Mouse (Mus musculus) thymus, postnatal 10 days (tissue): ENCODE data around the gene Ltn1.

Source experiments
- DNase-seq, 2 experiments: peaks; one replicate each; pipeline ENCODE4 v3.0.0; 2021; ENCODE audit warnings: low spot score in 2 of 2

Ltn1 gene

GRCm38 (mm10) chr16:87393813-87394548, 38.4 kb downstream of the Ltn1 start:
- DNase-seq: peak in 1 of 2 experiments; percentile 32

- DNase-seq: no peak
Measured at GRCm38 (mm10) chr16:87387444-87387977, 44.9 kb downstream of the Ltn1 start.

GRCm38 (mm10) chr16:87384366-87384765, 48.0 kb downstream of the Ltn1 start:
- DNase-seq: no peak

- DNase-seq: no peak
Measured at GRCm38 (mm10) chr16:87382996-87383395, 49.4 kb downstream of the Ltn1 start.

DNA sequence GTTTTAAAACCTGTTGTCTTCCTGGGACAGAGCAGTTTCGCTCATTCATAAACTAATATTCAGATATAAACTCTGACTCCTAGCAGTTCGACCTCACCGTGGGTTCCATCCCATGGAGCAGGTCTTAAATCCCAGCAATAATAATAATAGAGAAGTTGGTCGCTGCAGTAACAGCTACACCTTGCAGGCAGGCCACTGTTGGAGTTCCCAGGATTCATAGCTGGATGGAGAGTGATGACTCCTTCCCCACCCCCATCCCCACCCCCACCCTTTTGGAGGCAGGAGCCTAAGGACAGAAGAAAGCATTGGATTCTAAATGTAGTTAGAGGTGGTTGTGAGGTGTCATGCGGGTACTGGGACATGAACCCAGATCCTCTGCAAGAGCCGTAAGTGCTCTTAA, 66.0 kb downstream of the Ltn1 start:
- DNase-seq: no peak

- no peak for DNase-seq
Measured at GRCm38 (mm10) chr16:87366035-87366434, 66.4 kb downstream of the Ltn1 start.

- DNase-seq: no peak
Measured at GRCm38 (mm10) chr16:87364231-87364630, 68.2 kb downstream of the Ltn1 start.

GRCm38 (mm10) chr16:87360096-87360495, 72.3 kb downstream of the Ltn1 start:
- DNase-seq: no peak

DNA sequence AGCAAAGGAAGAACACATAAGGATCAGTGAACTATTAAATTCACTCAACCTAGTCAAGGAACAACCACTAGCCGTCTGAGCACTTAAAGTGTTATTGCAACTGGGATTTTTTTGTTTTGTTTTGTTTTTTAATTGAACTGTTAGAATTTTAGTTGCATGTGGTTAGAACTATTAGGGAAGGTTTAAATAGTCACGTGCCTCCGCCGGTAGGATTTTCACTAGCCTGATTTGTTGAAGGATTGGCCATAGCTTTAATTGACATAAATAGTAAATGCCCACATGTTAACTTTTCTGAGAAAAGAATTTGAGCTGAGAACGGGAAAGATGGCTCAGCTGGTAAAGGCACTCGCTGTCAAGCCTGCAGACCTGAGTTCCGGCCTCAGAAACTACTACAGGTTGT, 77.7 kb downstream of the Ltn1 start:
- no peak for DNase-seq

GRCm38 (mm10) chr16:87354075-87354583, 78.3 kb downstream of the Ltn1 start, which contains the start of gene N6amt1:
Gene N6amt1 (plus strand): TSS chr16:87354185.
- DNase-seq: peak; percentile 91 to 93

- DNase-seq: no peak
Measured at GRCm38 (mm10) chr16:87353605-87354004, 78.8 kb downstream of the Ltn1 start.

GRCm38 (mm10) chr16:87351386-87352105, 80.9 kb downstream of the Ltn1 start:
- no peak for DNase-seq

DNA sequence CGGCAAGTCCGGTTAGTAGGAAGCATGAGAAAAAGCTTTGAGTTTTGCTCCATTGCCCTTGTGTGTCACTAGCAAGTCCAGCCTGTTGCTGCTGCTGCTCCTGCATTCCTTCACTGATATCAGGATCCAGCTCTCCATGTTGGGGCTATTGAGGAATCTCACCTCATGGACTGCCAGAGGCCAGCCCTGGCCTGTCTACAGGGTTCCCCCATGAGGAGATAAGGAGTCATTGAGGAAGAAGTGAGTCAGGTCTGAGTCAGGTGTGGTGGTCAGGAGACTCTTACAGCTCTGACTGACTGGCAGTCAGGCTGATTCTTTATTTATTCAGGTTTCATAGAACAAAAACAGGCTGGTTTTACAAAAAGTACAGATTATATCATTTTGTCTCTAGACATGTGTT, 84.3 kb downstream of the Ltn1 start:
- DNase-seq: no peak

DNA sequence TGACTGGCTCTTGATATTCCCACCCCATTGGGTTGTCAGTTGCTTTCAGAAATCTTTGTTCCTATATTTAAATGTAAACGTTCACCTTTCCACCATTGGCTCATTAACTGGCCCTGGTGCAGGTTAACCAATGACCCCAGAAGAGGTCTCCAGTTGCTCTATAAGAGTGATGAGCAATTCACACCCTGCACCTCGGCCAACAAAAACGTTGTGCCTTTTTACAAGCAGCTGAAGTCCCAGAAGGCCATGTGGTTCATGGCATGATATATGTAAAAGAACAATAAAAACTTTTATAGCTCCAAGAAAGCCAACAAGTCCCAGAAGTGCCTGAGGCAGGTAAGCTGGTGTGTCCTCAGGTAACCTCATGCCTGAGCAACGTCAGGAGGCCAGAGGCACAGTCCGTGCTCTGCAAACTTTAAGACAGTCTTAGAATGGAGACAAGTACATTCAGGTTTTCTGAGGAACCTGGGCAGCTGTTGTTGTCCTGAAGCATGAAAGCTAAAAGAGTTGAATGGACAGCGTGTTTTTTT, 91.3 kb downstream of the Ltn1 start:
- no peak for DNase-seq

DNA sequence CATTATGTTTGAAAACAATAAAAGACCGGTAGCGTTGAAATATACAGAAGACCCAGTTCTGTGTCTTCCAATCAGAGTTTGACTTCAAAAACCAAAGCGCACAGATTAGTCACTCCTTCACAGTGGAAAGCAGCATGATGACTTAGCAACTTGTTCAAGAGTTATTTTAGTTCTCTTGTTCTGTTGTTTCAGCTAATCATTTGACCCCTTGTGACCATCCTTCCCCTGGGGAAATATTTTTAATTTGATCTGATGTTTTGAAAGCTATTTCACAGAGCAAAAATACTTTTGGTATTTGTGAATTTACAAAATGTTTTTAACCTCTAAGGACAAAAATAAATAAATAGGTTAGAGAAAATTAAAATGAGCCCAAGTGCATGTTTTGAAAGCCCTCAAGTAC, 97.7 kb downstream of the Ltn1 start:
- DNase-seq: no peak

- DNase-seq: no peak
Measured at GRCm38 (mm10) chr16:87329986-87330385, 102.4 kb downstream of the Ltn1 start.
